Mouse (Mus musculus): ENCODE measurements around the gene Zfp747.

DNA sequence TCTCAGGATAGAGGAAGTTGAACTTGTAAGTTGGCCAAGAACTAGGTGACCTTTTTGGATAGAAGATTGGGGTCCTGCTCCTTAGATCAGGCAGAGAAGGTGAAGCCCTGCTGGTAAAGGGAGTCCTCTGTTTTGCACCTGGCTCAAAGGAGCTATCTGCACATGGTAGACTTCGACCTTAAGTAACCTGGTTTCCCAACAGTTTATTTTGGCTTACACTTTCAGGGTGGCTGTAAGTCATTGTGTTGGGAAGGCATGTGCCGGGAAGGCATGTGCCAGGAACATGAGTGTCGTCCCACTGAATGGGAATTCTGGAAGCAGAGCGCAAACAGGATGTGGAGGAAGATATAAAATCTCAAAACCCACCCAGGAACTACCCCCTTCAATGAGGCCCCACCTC lies 40.2 kb downstream of the Zfp747 start:
- TF ChIP-seq POLR2A (IDR thresholded peaks at IDR 0.05; ENCODE audit: low read depth, low read length) (no peak), CTCF (IDR thresholded peaks at IDR 0.05; ENCODE audit: extremely low read depth, insufficient read length, insufficient replicate concordance, low read depth, low read length) (no peak)
